Mouse (Mus musculus): ENCODE results near the gene Pde4b.

GRCm38 (mm10) chr4:102171636-102172035 lies 84.3 kb downstream of the Pde4b start:
- TF ChIP-seq CTCF (IDR thresholded peaks at IDR 0.05; ENCODE audit: low read depth, low read length) (no peak), POLR2A (IDR thresholded peaks at IDR 0.05; ENCODE audit: insufficient read depth, low read length) (no peak)

Data from ES-Bruce4 (cell line).